Mouse (Mus musculus) gastrocnemius, postnatal 14 days (tissue): ENCODE data around the gene Plcd1. TPM values are rescaled to one million over a fixed set of nuclear protein-coding genes. Genes with fewer than 3 reads are reported as not detected.

ENCODE experiments used
- DNase-seq: peaks from one replicate; pipeline ENCODE4 v3.0.0; 2021; ENCODE audit warnings: mixed read lengths
- intact Hi-C: fragments of 180-260 bp; cut with DNase I; formaldehyde crosslinking; loops from one replicate; pipeline ENCODE4 v1.15.1; 2025; ENCODE audit warnings: low total_unique reads
- total RNA-seq, 2 experiments: library from RNA; stranded (reverse); gene quantifications; 2 replicates each; pipeline ENCODE4 v1.2.3; 2021

Gene Plcd1
- total RNA-seq, 2 experiments from 2014 or later, result 11.6 to 11.7 TPM

- peak; percentile 58 for DNase-seq
- intact Hi-C loops, result no loop called here
Observed at GRCm38 (mm10) chr9:119092473-119093418, 556 bp downstream of the Plcd1 start.

DNA sequence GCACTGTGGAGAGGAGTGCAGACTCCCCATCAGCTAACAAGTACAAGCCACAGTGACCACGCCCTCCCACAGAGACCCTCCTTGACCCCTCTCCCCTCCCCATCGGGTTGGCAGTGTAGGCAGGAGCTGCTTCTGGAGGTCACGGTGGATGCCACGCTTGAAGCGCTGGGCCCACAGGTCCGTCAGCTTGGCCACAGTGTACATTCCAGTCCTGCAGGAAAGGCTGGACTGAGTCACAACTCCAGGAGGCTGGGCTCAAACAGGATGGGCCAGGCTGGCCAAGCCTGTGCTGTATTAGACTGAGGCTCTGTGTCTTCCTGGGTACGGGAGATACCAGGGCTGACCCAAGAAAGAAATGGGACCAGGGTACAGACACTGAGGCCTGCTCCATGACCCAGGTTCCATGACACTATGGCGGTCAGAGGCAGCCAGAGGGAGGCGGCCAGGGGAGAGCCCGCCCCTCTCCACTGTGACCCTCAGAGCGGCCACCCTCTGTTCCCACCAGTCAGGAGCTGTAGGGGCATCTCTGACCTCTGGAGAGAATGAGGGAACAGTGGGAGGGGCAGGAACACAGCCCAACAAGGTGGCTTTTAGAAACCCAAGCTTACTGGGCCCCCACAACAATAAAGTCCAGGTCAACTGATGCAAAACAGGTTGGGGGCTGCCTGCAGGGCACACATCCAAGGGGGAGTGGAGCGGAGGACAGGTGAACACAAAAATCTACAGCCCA is 1.6 kb downstream of the Plcd1 start:
- intact Hi-C loops, result no loop called here
- no peak for DNase-seq

- intact Hi-C loops, result no loop called here
- no peak for DNase-seq
Observed at GRCm38 (mm10) chr9:119090462-119090861, 2.8 kb downstream of the Plcd1 start.

GRCm38 (mm10) chr9:119089437-119089836 is 3.9 kb downstream of the Plcd1 start:
- intact Hi-C loops, result no loop called here

DNA sequence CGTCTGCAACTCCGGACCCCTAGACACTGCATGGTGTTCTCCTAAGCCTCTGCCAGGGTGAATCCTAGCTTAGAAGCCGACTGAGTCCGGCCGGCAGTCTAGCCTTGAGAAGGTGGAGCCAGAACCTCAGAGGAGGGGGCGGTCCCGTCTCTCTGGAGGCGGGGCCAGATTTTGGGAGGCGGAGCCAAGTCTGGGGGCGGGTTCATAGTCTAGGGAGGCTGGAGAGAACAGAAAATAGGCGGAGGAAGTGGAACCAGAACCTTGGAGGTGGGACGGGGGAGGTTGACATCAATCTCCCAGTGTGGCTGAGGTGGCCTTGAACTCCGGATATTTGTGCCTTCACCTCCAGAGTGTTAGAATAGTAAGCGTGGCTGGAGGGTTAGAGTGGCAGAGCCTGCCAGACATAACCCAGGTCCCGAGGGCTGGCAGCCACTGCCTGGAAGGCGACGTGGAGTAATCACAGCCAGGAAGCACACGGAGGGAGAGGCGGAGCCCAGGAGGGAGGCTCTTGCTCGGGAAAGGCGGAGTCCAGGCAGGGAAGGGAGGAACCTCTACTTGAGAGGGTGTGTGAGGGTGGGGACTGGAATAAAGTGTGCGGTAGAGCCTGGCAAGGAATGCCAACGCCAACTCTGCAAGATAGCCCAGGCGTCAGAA is 5.0 kb downstream of the Plcd1 start:
- DNase-seq, result peak; percentile 82
- intact Hi-C loops, result no loop called here

More at GRCm38 (mm10) chr9:119089437-119089836, 3.9 kb downstream of the Plcd1 start:
- DNase-seq, result no peak

GRCm38 (mm10) chr9:119087309-119087708 is 6.0 kb downstream of the Plcd1 start:
- intact Hi-C loops, result no loop called here
- no peak for DNase-seq

GRCm38 (mm10) chr9:119086451-119086850 is 6.9 kb downstream of the Plcd1 start:
- intact Hi-C loops, result no loop called here

DNA sequence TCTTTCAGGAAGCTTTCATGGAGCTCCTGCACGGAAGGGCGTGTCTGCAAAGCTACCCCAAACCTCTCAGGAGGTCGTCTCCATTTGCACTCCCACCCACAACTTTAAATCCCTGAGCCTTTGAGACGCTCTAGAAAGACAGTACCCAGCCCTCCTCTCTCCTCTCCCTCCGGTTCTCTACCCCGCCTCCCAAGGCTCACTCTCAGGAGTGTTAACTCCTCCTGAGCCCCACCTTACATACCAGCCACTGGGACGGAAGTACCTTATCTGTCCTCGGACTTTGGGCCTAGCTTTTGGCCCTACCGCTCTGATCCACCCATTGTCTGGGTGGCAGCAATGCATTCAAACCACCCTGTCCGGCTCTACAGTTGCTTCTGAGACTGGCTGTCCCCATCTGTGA is 9.3 kb downstream of the Plcd1 start:
- no peak for DNase-seq
- intact Hi-C loops, result no loop called here

More at GRCm38 (mm10) chr9:119086451-119086850, 6.9 kb downstream of the Plcd1 start:
- DNase-seq, result no peak

GRCm38 (mm10) chr9:119082656-119083430 is 10.5 kb downstream of the Plcd1 start:
- no peak for DNase-seq
- intact Hi-C loops, result no loop called here

DNA sequence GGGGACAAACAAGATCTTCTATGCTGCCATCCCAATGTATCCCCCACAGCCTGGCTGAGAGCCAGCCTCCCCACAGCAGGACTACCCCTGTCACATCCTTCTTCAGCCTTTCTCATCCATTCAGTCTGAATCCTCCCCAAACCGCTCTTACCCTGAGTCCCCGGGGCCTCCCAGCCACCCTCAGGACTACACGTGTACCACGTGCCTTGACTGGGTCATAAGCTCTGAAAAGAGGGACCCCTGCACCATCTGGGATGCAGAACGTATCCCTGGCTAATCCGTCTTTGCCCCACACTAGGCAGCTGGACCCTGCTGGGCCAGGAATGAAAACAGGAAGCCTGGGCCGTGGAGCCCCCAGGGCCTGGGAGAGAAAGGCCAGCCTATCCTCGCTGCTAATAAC is 11.3 kb downstream of the Plcd1 start:
- DNase-seq, result no peak
- intact Hi-C loops, result no loop called here

DNA sequence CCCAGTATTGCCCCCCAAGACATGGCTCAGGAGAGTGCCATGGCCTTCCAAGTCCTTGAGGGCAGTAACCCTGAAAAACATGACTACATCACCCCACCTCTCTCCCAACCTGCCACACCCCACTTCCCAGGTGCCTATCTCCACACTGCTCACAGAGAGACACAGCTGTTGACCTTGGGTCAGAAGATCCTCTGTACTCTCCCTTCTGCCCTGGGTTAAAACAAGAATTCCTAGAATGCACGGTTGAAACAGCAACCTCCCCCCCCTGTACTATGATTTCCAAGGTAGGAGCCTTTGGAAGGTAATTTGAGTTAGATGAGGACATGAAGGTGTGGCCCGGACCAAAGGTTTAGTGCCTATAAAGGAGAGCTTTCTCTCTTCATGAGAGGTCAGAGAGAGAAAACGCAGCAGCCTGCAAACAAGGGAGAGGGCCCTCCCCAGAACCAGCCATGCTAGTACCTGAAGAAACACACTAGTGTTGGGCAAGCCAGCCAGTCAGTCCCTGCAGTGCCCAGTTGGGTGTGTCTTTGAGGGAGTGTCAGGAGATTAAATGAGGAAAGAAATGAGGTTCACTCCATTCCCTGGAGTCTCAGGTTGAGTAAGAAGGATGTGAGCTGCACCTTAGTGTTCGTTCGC is 13.1 kb downstream of the Plcd1 start:
- intact Hi-C loops, result no loop called here
- DNase-seq, result no peak

GRCm38 (mm10) chr9:119075685-119076084 is 17.6 kb downstream of the Plcd1 start:
- DNase-seq, result no peak
- intact Hi-C loops, result no loop called here

GRCm38 (mm10) chr9:119073184-119073895 is 20.0 kb downstream of the Plcd1 start:
- intact Hi-C loops, result no loop called here
- DNase-seq, result no peak

- intact Hi-C loops, result no loop called here
- DNase-seq, result no peak
Observed at GRCm38 (mm10) chr9:119071786-119072185, 21.5 kb downstream of the Plcd1 start.

GRCm38 (mm10) chr9:119070173-119070825 is 23.0 kb downstream of the Plcd1 start:
- DNase-seq, result no peak
- intact Hi-C loops, result no loop called here

DNA sequence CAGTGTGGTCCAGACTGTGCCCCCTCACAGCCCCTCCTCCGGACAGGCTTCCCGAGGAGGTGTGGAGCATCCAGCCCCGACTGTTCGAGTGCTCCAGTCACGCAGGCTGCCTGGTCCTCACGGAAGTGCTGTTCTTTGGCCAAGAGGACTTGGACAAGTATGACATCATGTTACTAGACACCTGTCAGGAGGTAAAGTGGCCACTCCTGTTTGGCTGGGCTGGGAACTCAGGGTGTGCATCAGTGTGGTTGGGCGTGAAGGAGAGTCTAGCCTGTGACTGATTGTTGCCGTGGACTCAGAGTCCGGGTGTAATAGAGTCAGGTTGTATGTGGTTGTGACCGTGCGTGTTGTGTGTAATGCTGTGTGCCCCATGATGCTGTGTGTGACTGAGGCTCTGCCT is 25.0 kb downstream of the Plcd1 start:
- DNase-seq, result no peak
- intact Hi-C loops, result loop anchor here (2.0 to 10.0 kb wide), 2 partner anchors 147 to 473 kb away; no protein-coding TSS in a partner anchor

DNA sequence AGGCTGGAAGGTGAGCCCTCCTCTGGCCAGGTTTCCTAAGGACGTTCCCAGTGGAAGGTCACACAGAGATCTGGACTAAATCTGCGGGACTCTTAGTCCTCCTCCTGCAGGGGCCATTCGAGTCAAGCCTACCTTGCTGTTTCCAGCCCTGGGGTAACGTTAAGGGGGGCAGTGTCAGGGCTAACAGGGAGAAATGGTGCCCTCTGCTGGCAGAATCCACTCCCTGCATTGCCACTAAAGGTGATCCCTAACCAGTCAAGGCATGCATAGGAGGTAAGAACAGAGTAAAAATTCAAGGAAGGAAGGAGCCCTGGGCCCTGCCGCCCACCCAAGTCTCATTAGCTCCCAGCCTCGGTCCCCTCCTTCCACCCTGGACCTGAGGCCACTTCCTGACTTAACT is 25.7 kb downstream of the Plcd1 start:
- peak; percentile 77 for DNase-seq
- intact Hi-C loops, result loop anchor here (10.0 kb wide), 1 partner anchor 473 kb away; no protein-coding TSS in a partner anchor

- DNase-seq, result no peak
- intact Hi-C loops, result loop anchor here (10.0 kb wide), 1 partner anchor 469 kb away; no protein-coding TSS in a partner anchor
Observed at GRCm38 (mm10) chr9:119064296-119064695, 29.0 kb downstream of the Plcd1 start.
